Mouse (Mus musculus) c-Kit-negative CD71-positive TER-119-positive erythroid progenitor cells, embryonic 14.5 days (primary cell): ENCODE results near the gene Ndufaf4.
"Not testable (repeated sequence)": the region's sequence is repeated elsewhere in the genome, so short reads cannot be mapped to it uniquely, and the experiment has no call there.

Experiments used
- DNase-seq: peaks from one replicate; pipeline ENCODE4 v3.0.0-alpha.2; 2013; ENCODE audit warnings: low read depth, low spot score

Ndufaf4 gene

GRCm38 (mm10) chr4:24897851-24898515 is at the start of gene Ndufaf4:
TSS of gene Ndufaf4 (plus strand) at chr4:24898083.
- peak; percentile 90 for DNase-seq

DNA sequence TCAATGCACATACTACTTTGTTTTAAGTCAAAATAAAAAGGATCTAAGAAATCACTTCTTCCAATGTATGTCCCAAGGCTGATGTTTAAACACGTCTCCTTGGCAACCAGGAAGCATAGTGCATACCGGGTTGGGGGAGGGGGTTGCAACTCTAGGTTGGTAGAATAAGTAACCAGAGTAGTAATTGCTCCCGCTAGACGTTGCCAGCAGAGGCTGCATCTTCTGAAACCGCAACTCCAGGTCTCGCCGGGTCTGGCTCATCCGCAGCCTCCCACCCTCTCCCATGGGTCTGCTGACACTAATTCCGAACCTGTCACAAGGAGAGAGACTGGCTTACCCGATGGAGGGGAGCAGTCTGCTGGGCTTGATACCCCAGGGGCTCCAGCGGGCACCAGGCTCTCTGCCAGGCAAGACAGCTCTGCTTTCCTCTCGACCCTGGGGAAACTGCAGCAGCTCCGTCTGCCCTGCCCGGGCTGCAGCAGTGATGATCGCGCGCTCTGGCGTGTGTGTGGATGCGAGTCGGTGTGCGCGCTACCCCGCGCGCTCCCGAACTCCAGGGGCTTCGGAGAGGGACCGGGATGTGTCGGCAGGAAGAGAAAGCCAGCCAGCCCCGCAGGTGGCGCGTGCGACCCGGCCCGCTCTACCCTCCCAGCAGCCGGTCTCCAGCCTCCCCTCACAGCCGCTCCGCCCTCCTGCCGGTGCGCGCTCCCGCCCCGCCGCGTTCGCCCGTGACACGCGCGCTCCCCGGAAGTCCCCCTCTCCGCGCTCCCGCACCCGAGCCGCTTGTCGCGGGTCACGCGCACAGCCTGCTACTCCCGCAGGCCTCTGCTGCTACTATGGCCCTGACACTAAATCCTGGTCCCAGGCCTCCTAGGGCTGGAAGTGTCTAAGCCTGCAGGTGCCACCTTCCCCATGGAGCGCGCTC is 47.2 kb upstream of the Ndufaf4 start, which contains the start of gene Klhl32:
Gene Klhl32, minus strand, starts transcription at position 724 of the 925 bp plus-strand sequence.
- DNase-seq, result no peak

GRCm38 (mm10) chr4:24865691-24866090 is 32.2 kb upstream of the Ndufaf4 start:
- DNase-seq, result no peak

DNA sequence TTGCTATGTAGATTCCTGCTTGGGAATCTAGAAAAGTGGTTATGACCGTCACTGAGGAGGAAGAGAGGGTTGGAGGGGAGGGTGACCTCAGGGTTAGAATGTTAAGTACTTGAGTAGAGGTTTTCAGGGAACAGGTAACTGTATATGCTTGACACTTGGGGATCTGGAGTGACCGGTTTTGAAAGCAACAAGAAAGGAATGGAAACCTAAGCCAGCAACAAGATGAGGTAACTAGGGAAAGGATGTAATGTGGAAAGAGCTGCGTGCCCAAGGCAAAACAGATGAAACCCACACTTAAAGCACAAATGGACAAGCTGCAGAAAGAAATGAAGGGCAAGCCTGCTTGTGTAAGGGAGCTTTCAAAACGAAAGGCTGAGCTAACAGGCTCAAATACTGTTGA is 28.7 kb upstream of the Ndufaf4 start:
- DNase-seq, result no peak

GRCm38 (mm10) chr4:24889386-24889785 is 8.5 kb upstream of the Ndufaf4 start:
- DNase-seq, result not testable (repeated sequence)

DNA sequence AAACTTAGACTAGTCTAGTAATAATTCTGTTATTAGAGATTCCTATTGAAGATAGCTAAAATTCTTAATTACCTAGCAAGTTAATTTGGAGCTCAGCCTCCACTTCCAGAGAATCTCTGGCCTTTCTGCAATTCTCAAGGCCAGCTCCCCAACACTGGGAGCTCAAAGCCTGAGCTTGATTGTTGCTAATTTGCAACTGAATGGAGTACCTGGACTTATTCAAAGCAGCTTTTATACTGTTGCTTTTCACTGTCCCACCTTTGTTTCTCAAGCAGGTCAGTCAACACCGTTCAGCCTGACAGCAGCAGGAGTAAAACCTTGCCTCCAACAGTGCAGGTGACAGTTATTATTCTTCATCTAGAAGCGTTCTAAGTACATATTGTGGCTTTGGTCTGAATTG is 5.6 kb upstream of the Ndufaf4 start:
- not testable (repeated sequence) for DNase-seq

- DNase-seq, result no peak
Observed at GRCm38 (mm10) chr4:24894625-24895024, 3.3 kb upstream of the Ndufaf4 start.

DNA sequence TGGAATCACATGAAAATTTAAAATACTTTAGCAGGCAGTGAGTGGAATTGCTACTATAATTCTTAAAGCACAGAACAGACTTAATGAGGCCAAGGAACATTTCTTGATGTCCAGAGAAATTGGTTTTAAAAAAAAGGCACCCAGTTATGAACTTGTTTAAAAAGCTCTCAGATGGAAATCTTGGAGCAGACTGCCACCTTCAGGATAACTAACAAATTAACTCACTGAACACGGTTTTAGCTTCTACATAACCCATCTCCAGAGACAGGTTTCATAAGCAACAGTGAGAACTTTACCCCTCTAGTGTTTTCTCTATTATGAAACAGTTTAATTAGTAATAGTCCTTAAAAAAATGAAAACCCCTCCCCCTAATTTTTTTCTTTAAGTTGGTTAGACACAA is 1.1 kb upstream of the Ndufaf4 start:
- DNase-seq, result peak; percentile 30

DNA sequence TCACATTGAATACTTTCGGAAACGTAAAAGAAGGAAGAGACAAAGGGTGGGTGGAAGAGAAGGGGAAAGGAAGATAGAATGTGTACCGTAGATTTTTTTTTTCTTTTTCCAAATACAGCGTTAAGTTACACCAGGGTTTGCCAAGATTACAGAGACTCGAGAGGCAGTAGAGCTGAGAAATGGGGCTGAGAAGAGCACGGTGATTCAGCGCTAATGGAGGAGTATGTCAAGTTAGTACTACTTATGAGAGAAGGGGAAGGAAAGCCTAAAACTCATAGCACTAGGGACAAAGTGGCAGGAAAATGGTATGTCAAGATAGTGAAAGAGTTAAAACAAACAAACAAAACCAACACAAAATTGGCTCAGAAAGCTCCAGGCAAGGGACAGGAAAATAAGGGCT is 532 bp upstream of the Ndufaf4 start:
- DNase-seq, result peak; percentile 42

- no peak for DNase-seq
Observed at GRCm38 (mm10) chr4:24898636-24899035, 753 bp downstream of the Ndufaf4 start.

DNA sequence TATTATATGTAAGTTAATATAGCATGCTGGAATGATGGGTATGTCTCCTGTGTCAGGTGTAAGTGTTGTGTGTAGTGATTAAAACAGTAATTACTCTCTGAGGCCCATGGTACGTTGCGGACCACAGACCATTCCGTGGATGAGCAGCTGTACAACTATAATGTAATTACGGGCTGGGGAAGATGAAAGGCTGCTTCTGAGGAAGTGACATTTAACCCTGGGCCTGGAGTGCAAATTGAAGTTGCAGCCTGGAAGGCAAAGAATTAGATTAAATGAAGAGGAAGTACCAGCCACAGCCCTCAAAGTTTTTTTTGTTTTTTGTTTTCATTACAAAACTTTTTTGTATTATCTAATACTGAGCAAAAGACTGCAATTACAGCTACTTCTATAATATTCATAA is 1.3 kb downstream of the Ndufaf4 start:
- DNase-seq, result no peak

- DNase-seq, result no peak
Observed at GRCm38 (mm10) chr4:24907745-24908144, 9.9 kb downstream of the Ndufaf4 start.

GRCm38 (mm10) chr4:24915631-24916030 is 17.7 kb downstream of the Ndufaf4 start:
- DNase-seq, result no peak

GRCm38 (mm10) chr4:24920006-24920577 is 22.2 kb downstream of the Ndufaf4 start:
- no peak for DNase-seq

DNA sequence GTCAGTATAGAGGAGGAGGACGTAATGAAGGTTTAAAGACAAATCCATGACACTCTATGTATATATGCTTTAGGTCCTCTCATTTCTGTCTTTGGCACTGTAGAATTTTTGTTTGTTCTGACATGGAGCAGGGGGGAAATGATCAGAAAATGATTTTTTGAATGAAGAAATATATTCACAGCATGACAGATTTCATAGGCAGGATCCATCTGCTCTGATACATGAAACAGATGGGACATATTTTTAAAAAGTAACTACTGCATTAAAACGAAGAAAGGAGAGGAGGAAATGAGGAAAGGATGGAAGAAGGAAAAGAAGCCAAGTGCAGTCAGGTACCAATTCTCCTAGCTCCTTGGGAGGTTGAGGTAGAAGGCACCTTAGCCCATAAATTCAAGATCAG is 26.8 kb downstream of the Ndufaf4 start:
- DNase-seq, result no peak

- DNase-seq, result no peak
Observed at GRCm38 (mm10) chr4:24928260-24928780, 30.4 kb downstream of the Ndufaf4 start.

DNA sequence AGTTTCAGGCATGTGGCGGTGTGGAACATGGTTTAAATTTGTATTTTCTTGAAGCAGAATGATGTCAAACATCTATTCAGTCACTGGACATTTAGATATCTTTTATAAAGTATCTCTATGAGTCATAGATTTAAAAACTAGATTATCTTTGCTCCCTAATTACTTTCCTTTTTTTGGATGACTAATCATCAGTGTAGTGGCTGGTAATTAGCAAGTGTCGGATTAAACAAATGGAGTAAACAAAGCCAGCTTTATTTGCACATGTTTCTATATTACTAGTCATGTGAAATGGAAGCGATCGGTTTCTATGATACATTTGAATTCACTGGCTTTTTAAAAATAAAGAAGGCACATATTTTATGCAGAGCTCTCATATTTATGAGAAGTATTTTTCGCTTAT is 31.0 kb downstream of the Ndufaf4 start:
- no peak for DNase-seq

DNA sequence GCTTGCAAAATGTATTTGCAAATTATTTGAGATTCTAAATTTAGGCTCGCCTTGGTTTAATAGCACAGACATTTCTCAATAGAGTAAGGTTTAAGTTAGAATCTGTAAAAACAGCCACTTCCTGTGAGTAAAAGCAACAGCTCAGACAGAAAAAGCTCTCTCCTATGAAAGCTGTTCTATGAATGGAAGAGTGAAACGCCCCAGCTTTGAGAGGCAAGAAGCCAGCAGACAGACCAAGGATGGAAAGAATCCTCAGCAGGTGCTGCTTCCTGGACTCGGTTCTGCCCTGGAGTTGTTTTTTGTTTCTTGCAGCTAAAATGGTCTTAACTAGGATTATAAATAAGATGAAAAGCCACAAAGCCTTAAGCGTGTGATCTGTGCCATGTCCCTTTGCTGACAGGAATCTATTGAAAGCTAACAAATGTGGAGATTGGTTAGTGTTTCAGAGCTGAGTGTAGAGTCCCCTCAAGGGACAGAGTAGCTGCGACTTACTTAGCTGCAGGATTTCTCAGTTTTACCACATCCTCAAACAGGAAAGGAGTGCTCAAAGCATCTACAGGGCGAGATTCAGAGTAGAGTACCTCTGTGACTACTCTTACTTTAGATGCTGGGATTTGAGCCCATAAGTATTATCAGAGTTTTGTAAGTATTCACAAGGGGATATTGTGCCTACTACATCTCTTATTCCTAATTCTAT is 45.0 kb downstream of the Ndufaf4 start:
- DNase-seq, result no peak
